Mouse (Mus musculus): Measurements from ENCODE around the gene C2cd5. TPM values are rescaled to one million over a fixed set of nuclear protein-coding genes. Genes with fewer than 3 reads are reported as not detected.
"Not testable (repeated sequence)": the region's sequence is repeated elsewhere in the genome, so short reads cannot be mapped to it uniquely, and the experiment has no call there.

C2cd5 gene
- total RNA-seq, 2 experiments from 2014 or later: 19.5 to 34.9 TPM

- DNase-seq: no peak
Observed at GRCm38 (mm10) chr6:143020146-143020545, 79.8 kb downstream of the C2cd5 start.

GRCm38 (mm10) chr6:143012513-143013215 is 87.3 kb downstream of the C2cd5 start:
- DNase-seq: no peak

GRCm38 (mm10) chr6:143008865-143009264 is 91.1 kb downstream of the C2cd5 start:
- DNase-seq: no peak

GRCm38 (mm10) chr6:143005209-143005608 is 94.7 kb downstream of the C2cd5 start:
- not testable (repeated sequence) for DNase-seq

- DNase-seq: no peak
Observed at GRCm38 (mm10) chr6:143004801-143005200, 95.1 kb downstream of the C2cd5 start.

- DNase-seq: peak; percentile 51
Observed at GRCm38 (mm10) chr6:142998221-142998999, 101.5 kb downstream of the C2cd5 start.

GRCm38 (mm10) chr6:142996887-142997286 is 103.1 kb downstream of the C2cd5 start:
- DNase-seq: no peak

GRCm38 (mm10) chr6:142995567-142995966 is 104.4 kb downstream of the C2cd5 start:
- peak; percentile 55 for DNase-seq

- no peak for DNase-seq
Observed at GRCm38 (mm10) chr6:142994821-142995220, 105.1 kb downstream of the C2cd5 start.

GRCm38 (mm10) chr6:142993705-142994698 is 105.9 kb downstream of the C2cd5 start:
- DNase-seq: no peak

- no peak for DNase-seq
Observed at GRCm38 (mm10) chr6:142992971-142993370, 107.0 kb downstream of the C2cd5 start.

GRCm38 (mm10) chr6:142992099-142992498 is 107.8 kb downstream of the C2cd5 start:
- no peak for DNase-seq

GRCm38 (mm10) chr6:142991391-142992059 is 108.4 kb downstream of the C2cd5 start:
- DNase-seq: no peak

GRCm38 (mm10) chr6:142990516-142990915 is 109.4 kb downstream of the C2cd5 start:
- DNase-seq: no peak

- no peak for DNase-seq
Observed at GRCm38 (mm10) chr6:142989495-142989894, 110.4 kb downstream of the C2cd5 start.

- peak; percentile 86 for DNase-seq
Observed at GRCm38 (mm10) chr6:142988753-142989152, 111.2 kb downstream of the C2cd5 start.

GRCm38 (mm10) chr6:142988231-142988630 is 111.7 kb downstream of the C2cd5 start:
- no peak for DNase-seq

- no peak for DNase-seq
Observed at GRCm38 (mm10) chr6:142987616-142988015, 112.3 kb downstream of the C2cd5 start.

- DNase-seq: not testable (repeated sequence)
Observed at GRCm38 (mm10) chr6:142986706-142987105, 113.2 kb downstream of the C2cd5 start.

GRCm38 (mm10) chr6:142985561-142986238 is 114.2 kb downstream of the C2cd5 start:
- not testable (repeated sequence) for DNase-seq
